ENCODE assay signal across 8 mouse cellular contexts in the genomic region with DNA sequence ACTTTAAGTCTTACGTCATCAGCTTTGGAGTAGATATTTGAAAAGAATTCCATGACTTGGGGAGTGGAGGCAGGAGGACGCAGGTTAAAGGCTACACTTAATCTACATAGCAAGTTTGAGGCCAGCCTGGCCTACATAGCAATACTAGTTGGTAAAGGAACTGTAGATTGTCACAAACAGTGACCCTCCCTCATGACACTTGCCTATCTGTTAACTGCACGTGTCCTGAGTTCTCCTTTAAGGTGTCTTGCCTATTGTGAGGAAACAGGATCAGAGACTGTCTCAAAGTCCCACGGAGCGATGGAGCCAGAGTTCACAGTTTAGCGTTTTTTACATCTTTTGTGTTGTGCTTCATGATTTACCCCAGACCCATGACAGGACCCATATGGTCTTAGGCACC. TPM values are rescaled to one million over a fixed set of nuclear protein-coding genes. Genes with fewer than 3 reads are reported as not detected.
A peak's percentile ranks its signal among the peaks of the same experiment; 100 is the strongest.
DNase-seq lines count a peak whose midpoint lies in the region; ATAC-seq and TF ChIP-seq lines count a peak whose summit lies in the region.

No protein-coding gene starts in this region.

- peaks cover 7% of the 10 kb centered on the region; the same call in 1 of the 2 replicates for H3K79me2 ChIP-seq in liver, adult 2 months (ENCODE audit: control insufficient read depth, insufficient read depth, low read length)

- no peak for ATAC-seq in embryonic facial prominence, embryonic 15.5 days (ENCODE audit: insufficient number of reproducible peaks, low FRiP score, low TSS enrichment, low read depth)
- no peak for ATAC-seq in limb, embryonic 13.5 days (ENCODE audit: low FRiP score, low read depth)
- no peak for ATAC-seq in neural tube, embryonic 15.5 days (ENCODE audit: low FRiP score)

- H3K4me2 ChIP-seq in embryonic facial prominence, embryonic 15.5 days (replicated peaks): peak overlapping the region; percentile 75
- H3K4me2 ChIP-seq in limb, embryonic 13.5 days (replicated peaks): peak overlapping the region; percentile 73
- H3K4me2 ChIP-seq in neural tube, embryonic 15.5 days: peak overlapping the region; percentile 89

- no peak for TF ChIP-seq POLR2A in liver, adult 2 months (IDR thresholded peaks at IDR 0.05; ENCODE audit: extremely low read depth, insufficient read depth, low read length)
- no peak for TF ChIP-seq POLR2A in kidney, adult 2 months (IDR thresholded peaks at IDR 0.05; ENCODE audit: low read depth, low read length)

- DNase-seq in liver, adult 2 months (ENCODE audit: extremely low read depth, low read depth, low spot score): peak; percentile 6
- DNase-seq in liver: no peak
- no peak for DNase-seq in kidney, adult 2 months
- DNase-seq in adipocyte (ENCODE audit: low spot score): no peak
- DNase-seq in thymus, postnatal 36 days: no peak

- H3K4me3 ChIP-seq in liver, adult 2 months (ENCODE audit: insufficient read depth, low read depth, low read length): no peak overlapping the region
- H3K4me3 ChIP-seq in embryonic facial prominence, embryonic 15.5 days (replicated peaks): peak overlapping the region; percentile 70
- peak overlapping the region; percentile 72 for H3K4me3 ChIP-seq in limb, embryonic 13.5 days
- peak overlapping the region; percentile 76 for H3K4me3 ChIP-seq in neural tube, embryonic 15.5 days (replicated peaks)
- H3K4me3 ChIP-seq in kidney, adult 2 months (ENCODE audit: insufficient read depth, low read depth, low read length): no peak overlapping the region

- H3K27ac ChIP-seq in liver, adult 2 months (replicated peaks; ENCODE audit: insufficient read depth, low read depth, low read length): no peak overlapping the region
- H3K27ac ChIP-seq in embryonic facial prominence, embryonic 15.5 days (replicated peaks): no peak overlapping the region
- H3K27ac ChIP-seq in limb, embryonic 13.5 days: no peak overlapping the region
- no peak overlapping the region for H3K27ac ChIP-seq in neural tube, embryonic 15.5 days (replicated peaks)
- H3K27ac ChIP-seq in kidney, adult 2 months (ENCODE audit: insufficient read depth, low read depth, low read length): no peak overlapping the region

- H3K9me3 ChIP-seq in embryonic facial prominence, embryonic 15.5 days (replicated peaks): no peaks in the 10 kb centered on the region
- peaks cover 3% of the 10 kb centered on the region; the same call in 1 of the 2 replicates for H3K9me3 ChIP-seq in limb, embryonic 13.5 days
- H3K9me3 ChIP-seq in neural tube, embryonic 15.5 days (replicated peaks): no peaks in the 10 kb centered on the region

- H3K36me3 ChIP-seq in liver, adult 2 months (ENCODE audit: control insufficient read depth, insufficient read depth, low read length): no peaks in the 10 kb centered on the region
- H3K36me3 ChIP-seq in embryonic facial prominence, embryonic 15.5 days: no peaks in the 10 kb centered on the region
- H3K36me3 ChIP-seq in limb, embryonic 13.5 days: no peaks in the 10 kb centered on the region
- no peaks in the 10 kb centered on the region for H3K36me3 ChIP-seq in neural tube, embryonic 15.5 days
- H3K36me3 ChIP-seq in kidney, adult 2 months (ENCODE audit: control insufficient read depth, insufficient read depth, low read length): no peaks in the 10 kb centered on the region

- WGBS in liver, adult 2 months: 81% methylated on average over 6 of the region's 6 CpGs
- 80% methylated on average over 6 of the region's 6 CpGs for WGBS in embryonic facial prominence, embryonic 15.5 days
- whole genome bisulfite sequencing in limb, embryonic 13.5 days: 76% methylated on average over 6 of the region's 6 CpGs
- WGBS in neural tube, embryonic 15.5 days: 85% methylated on average over 6 of the region's 6 CpGs
- 60% methylated on average over 6 of the region's 6 CpGs for WGBS in kidney, adult 2 months

- no peaks in the 10 kb centered on the region for H3K27me3 ChIP-seq in liver, adult 2 months (ENCODE audit: control insufficient read depth, insufficient read depth, low read length)
- no peaks in the 10 kb centered on the region for H3K27me3 ChIP-seq in embryonic facial prominence, embryonic 15.5 days
- H3K27me3 ChIP-seq in limb, embryonic 13.5 days: peaks cover 47% of the 10 kb centered on the region
- no peaks in the 10 kb centered on the region; the same call in 1 of the 2 replicates for H3K27me3 ChIP-seq in neural tube, embryonic 15.5 days (replicated peaks)
- H3K27me3 ChIP-seq in kidney, adult 2 months (replicated peaks; ENCODE audit: control insufficient read depth, insufficient read depth, low read length): no peaks in the 10 kb centered on the region

- H3K4me1 ChIP-seq in liver, adult 2 months (ENCODE audit: control insufficient read depth, insufficient read depth, low read length): peaks cover 2% of the 10 kb centered on the region; the same call in 1 of the 2 replicates
- H3K4me1 ChIP-seq in embryonic facial prominence, embryonic 15.5 days: 0 out of 2 replicates have a peak, but pooled peaks cover 6% of the 10 kb centered on the region
- H3K4me1 ChIP-seq in limb, embryonic 13.5 days: peaks cover 5% of the 10 kb centered on the region; the same call in 1 of the 2 replicates
- peaks cover 12% of the 10 kb centered on the region; the same call in 1 of the 2 replicates for H3K4me1 ChIP-seq in neural tube, embryonic 15.5 days
- H3K4me1 ChIP-seq in kidney, adult 2 months (ENCODE audit: control insufficient read depth, insufficient read depth, low read length): peaks cover 3% of the 10 kb centered on the region; the same call in 1 of the 2 replicates

- H3K9ac ChIP-seq in liver, adult 2 months (ENCODE audit: low read depth, low read length): no peak overlapping the region
- no peak overlapping the region for H3K9ac ChIP-seq in embryonic facial prominence, embryonic 15.5 days
- H3K9ac ChIP-seq in limb, embryonic 13.5 days: no peak overlapping the region
- no peak overlapping the region for H3K9ac ChIP-seq in neural tube, embryonic 15.5 days (replicated peaks)

- TF ChIP-seq CTCF in liver, adult 2 months (IDR thresholded peaks at IDR 0.05; ENCODE audit: low read depth, low read length): no peak
- TF ChIP-seq CTCF in kidney, adult 2 months (conservative IDR thresholded peaks at IDR 0.05; ENCODE audit: insufficient read depth, insufficient read length, low read depth, low read length): no peak

RNA-seq across cellular contexts. Expression of gene Clybl, which starts 0.7 kb away (rescaled TPM):
- total RNA-seq in liver, adult 2 months (2014; rRNA removed): 23.4 TPM in 2 replicates
- polyA plus RNA-seq in liver, adult 2 months (2012; rRNA removed): 15.3 and 15.4 TPM in 2 replicates
- 21.4 and 24.0 TPM in 2 replicates for polyA plus RNA-seq in embryonic facial prominence, embryonic 15.5 days (2015; fragmentation: Nextera tagmentation; extraction: Ambion mirVana)
- 13.6 and 15.9 TPM in 2 replicates for polyA plus RNA-seq in limb, embryonic 13.5 days (2015; fragmentation: Nextera tagmentation; extraction: Ambion mirVana)
- polyA plus RNA-seq in neural tube, embryonic 15.5 days (2015; fragmentation: Nextera tagmentation; extraction: Ambion mirVana): 13.3 and 13.5 TPM in 2 replicates
- polyA plus RNA-seq in kidney, adult 2 months (2012; rRNA removed): 62.1 and 66.7 TPM in 2 replicates

Comparison
In these comparisons a context has a peak if more than half of its experiments do, and no peak if none do; other contexts are left out.
1. H3K4me3 ChIP-seq: peak in embryonic facial prominence, embryonic 15.5 days (single experiment), limb, embryonic 13.5 days (single experiment) and neural tube, embryonic 15.5 days (single experiment); none in liver, adult 2 months (single experiment) and kidney, adult 2 months (single experiment).
2. Peak in every context shown above with its lines, with median percentiles within 50 percentile points of each other: H3K4me2 ChIP-seq.